Mouse (Mus musculus) kidney, adult 8-10 months (tissue): ENCODE measurements around the gene Scaf11.
"Not testable (repeated sequence)": the region's sequence is repeated elsewhere in the genome, so short reads cannot be mapped to it uniquely, and the experiment has no call there.

ENCODE experiments used
- DNase-seq, 2 experiments: peaks; one replicate each; pipeline ENCODE4 v3.0.0; 2022

Scaf11 gene

GRCm38 (mm10) chr15:96463821-96464220 lies 3.2 kb upstream of the Scaf11 start:
- DNase-seq, result no peak

GRCm38 (mm10) chr15:96462611-96463010 lies 2.0 kb upstream of the Scaf11 start:
- DNase-seq, result no peak

- no peak for DNase-seq
Measured at GRCm38 (mm10) chr15:96461541-96462512, 1.2 kb upstream of the Scaf11 start.

GRCm38 (mm10) chr15:96460451-96460729 lies 253 bp downstream of the Scaf11 start:
- DNase-seq, result no peak

GRCm38 (mm10) chr15:96459741-96460450 lies 747 bp downstream of the Scaf11 start:
- DNase-seq, result peak; percentile 62 to 63

- no peak for DNase-seq
Measured at GRCm38 (mm10) chr15:96458273-96458672, 2.4 kb downstream of the Scaf11 start.

GRCm38 (mm10) chr15:96457338-96457664 lies 3.3 kb downstream of the Scaf11 start:
- no peak for DNase-seq

- peak; percentile 59 to 65 for DNase-seq
Measured at GRCm38 (mm10) chr15:96456651-96457337, 3.8 kb downstream of the Scaf11 start.

GRCm38 (mm10) chr15:96455595-96456214 lies 4.9 kb downstream of the Scaf11 start:
- DNase-seq, result peak; percentile 39 to 81

- no peak for DNase-seq
Measured at GRCm38 (mm10) chr15:96453346-96453745, 7.3 kb downstream of the Scaf11 start.

GRCm38 (mm10) chr15:96448656-96449299 lies 11.9 kb downstream of the Scaf11 start:
- peak in 1 of 2 experiments; percentile 34 for DNase-seq

- no peak for DNase-seq
Measured at GRCm38 (mm10) chr15:96446785-96447184, 13.9 kb downstream of the Scaf11 start.

- not testable (repeated sequence) for DNase-seq
Measured at GRCm38 (mm10) chr15:96441480-96441879, 19.2 kb downstream of the Scaf11 start.

- no peak for DNase-seq
Measured at GRCm38 (mm10) chr15:96434202-96434601, 26.4 kb downstream of the Scaf11 start.

GRCm38 (mm10) chr15:96419920-96420319 lies 40.7 kb downstream of the Scaf11 start:
- DNase-seq, result no peak

GRCm38 (mm10) chr15:96418161-96418560 lies 42.5 kb downstream of the Scaf11 start:
- no peak for DNase-seq

- DNase-seq, result no peak
Measured at GRCm38 (mm10) chr15:96408717-96409121, 51.9 kb downstream of the Scaf11 start.

GRCm38 (mm10) chr15:96407151-96407550 lies 53.5 kb downstream of the Scaf11 start:
- no peak for DNase-seq

GRCm38 (mm10) chr15:96406253-96406652 lies 54.4 kb downstream of the Scaf11 start:
- no peak for DNase-seq

GRCm38 (mm10) chr15:96405548-96405947 lies 55.1 kb downstream of the Scaf11 start:
- no peak for DNase-seq

- DNase-seq, result no peak
Measured at GRCm38 (mm10) chr15:96398333-96398732, 62.3 kb downstream of the Scaf11 start.

GRCm38 (mm10) chr15:96396641-96397344 lies 63.9 kb downstream of the Scaf11 start:
- DNase-seq, result no peak
